Mouse (Mus musculus): ENCODE data around the gene Insig2.

DNA sequence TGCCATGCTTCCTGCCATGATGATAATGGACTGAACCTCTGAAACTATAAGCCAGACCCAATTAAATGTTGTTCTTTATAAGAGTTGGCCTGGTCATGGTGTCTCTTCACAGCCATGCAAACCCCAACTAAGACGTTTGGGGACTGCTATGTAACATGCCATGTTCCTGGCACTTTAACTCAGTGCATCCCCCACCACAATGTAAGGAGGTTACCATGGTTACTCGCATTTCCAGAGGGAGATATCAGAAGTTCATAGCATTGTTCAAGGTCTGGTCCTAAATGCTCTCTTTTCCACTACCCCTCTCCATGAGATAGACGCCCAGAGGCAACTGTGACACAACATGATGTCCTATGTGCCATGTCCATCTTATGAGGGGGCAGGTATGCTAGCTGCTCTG is 54.0 kb downstream of the Insig2 start:
- TF ChIP-seq CTCF (IDR thresholded peaks at IDR 0.05), result no peak
- no peak for TF ChIP-seq POLR2A (IDR thresholded peaks at IDR 0.05; ENCODE audit: insufficient read depth, low read depth, low read length)
- no peak for TF ChIP-seq EP300 (IDR thresholded peaks at IDR 0.05; ENCODE audit: insufficient read depth, low read depth, low read length)
